8 mouse cellular contexts compared by ENCODE assay signal in the genomic region with DNA sequence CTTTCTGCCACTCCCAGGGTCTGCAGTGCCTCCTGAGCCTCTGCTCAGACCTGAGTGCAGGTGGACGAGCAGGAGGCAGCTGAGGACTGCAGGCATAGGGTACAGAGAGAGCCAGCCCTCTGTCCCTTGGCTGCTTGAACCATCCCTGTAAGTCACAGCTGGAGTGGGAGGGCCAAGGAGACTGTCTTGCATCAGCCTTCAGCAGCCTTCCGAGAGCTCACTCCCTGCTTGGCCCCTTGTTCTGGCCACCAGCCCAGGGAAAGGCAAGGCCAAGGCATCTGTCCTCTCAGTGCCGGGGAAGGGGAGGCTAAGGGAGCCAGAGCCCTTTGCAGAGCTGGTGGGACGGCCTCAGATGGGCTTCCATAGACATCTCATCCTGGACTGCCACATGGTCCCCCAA. TPM values are rescaled to one million over a fixed set of nuclear protein-coding genes. Genes with fewer than 3 reads are reported as not detected.
DNase-seq lines count a peak whose midpoint lies in the region; TF ChIP-seq lines count a peak whose summit lies in the region.

No protein-coding gene starts in this region.

- TF ChIP-seq CTCF in C2C12 (IDR thresholded peaks at IDR 0.05; ENCODE audit: control insufficient read depth, insufficient read depth, insufficient read length): no peak
- TF ChIP-seq CTCF in cerebellum, adult 2 months (IDR thresholded peaks at IDR 0.05; ENCODE audit: borderline replicate concordance, insufficient read depth, low read depth, low read length): no peak

- TF ChIP-seq POLR2A in cerebellum, adult 2 months (IDR thresholded peaks at IDR 0.05; ENCODE audit: borderline replicate concordance, insufficient read depth, low read length): no peak

- peaks cover 12% of the 10 kb centered on the region for H3K4me1 ChIP-seq in cerebellum, adult 2 months (ENCODE audit: control insufficient read depth, insufficient read depth, low read length)

- H3K27me3 ChIP-seq in C2C12 (ENCODE audit: control insufficient read depth, insufficient read depth, insufficient read length): no peaks in the 10 kb centered on the region
- no peaks in the 10 kb centered on the region for H3K27me3 ChIP-seq in cerebellum, adult 2 months (ENCODE audit: control insufficient read depth, insufficient read depth, low read length)

- intact Hi-C loops in left cerebral cortex, postnatal 10 days (cut with DNase I): no loop called here

- peaks cover 2% of the 10 kb centered on the region for H3K36me3 ChIP-seq in C2C12 (ENCODE audit: control insufficient read depth, insufficient read depth)

- DNase-seq in cerebellum, postnatal 10 days: peak; percentile 61 to 76
- DNase-seq in cerebellum, adult 9-10 months: no peak
- DNase-seq in gastrocnemius, postnatal 25 days: peak; percentile 66
- DNase-seq in kidney, postnatal 25 days: peak; percentile 42 to 73
- no peak for DNase-seq in ovary, postnatal 36 days (ENCODE audit: low spot score)
- DNase-seq in cerebellum, adult 2 months: no peak
- DNase-seq in left cerebral cortex, postnatal 10 days (ENCODE audit: extremely low spot score in 1 of 2, low spot score in 2 of 2): no peak

- WGBS in cerebellum, adult 2 months: 48% methylated on average over 4 of the region's 4 CpGs

- no peak overlapping the region; the same call in 1 of the 2 replicates for H3K27ac ChIP-seq in cerebellum, adult 2 months (ENCODE audit: insufficient read depth, low read length)

- H3ac ChIP-seq in C2C12 (ENCODE audit: control insufficient read depth, insufficient read length, low read depth): peak overlapping the region; percentile 13

- no peak overlapping the region for H3K4me3 ChIP-seq in C2C12 (ENCODE audit: insufficient read depth, poor library complexity, severe bottlenecking)
- no peak overlapping the region for H3K4me3 ChIP-seq in cerebellum, adult 2 months (replicated peaks; ENCODE audit: insufficient read depth, low read depth, low read length)

- no peaks in the 10 kb centered on the region for H3K79me2 ChIP-seq in C2C12 (ENCODE audit: control insufficient read depth, insufficient read depth)

- no peaks in the 10 kb centered on the region for H3K79me3 ChIP-seq in C2C12 (ENCODE audit: low read depth)

TF ChIP-seq in C2C12, 6 proteins besides CTCF, POLR2A, EP300 and RAD21:
- no peak for TF ChIP-seq FOSL1 (IDR thresholded peaks at IDR 0.05; ENCODE audit: insufficient read depth, low read length, poor library complexity, severe bottlenecking)
- TF ChIP-seq MAX (IDR thresholded peaks at IDR 0.05): no peak
- TF ChIP-seq CEBPB (IDR thresholded peaks at IDR 0.05; ENCODE audit: low read depth): peak; percentile 61
- no peak for TF ChIP-seq MYOG (IDR thresholded peaks at IDR 0.05; ENCODE audit: control insufficient read depth, extremely low read depth, insufficient read length)

RNA-seq across cellular contexts. Expression of a gene that starts 23.3 kb away (rescaled TPM):
- polyA plus RNA-seq in C2C12 (2012; fragmentation: generic; extraction: Trizol): 26.8 TPM
- 10 to 100 TPM; 19.1 to 20.6 TPM for total RNA-seq in gastrocnemius, postnatal 25 days (2021)
- 40.3 and 43.4 TPM in 2 replicates for polyA plus RNA-seq in cerebellum, adult 2 months (2012; rRNA removed)
- total RNA-seq in left cerebral cortex, postnatal 10 days (2021): 100 to 1,000 TPM; 101 to 108 TPM

Comparison
In these comparisons a context has a peak if more than half of its experiments do, and no peak if none do; other contexts are left out.
1. DNase-seq: peak in cerebellum, postnatal 10 days (2 of 2), gastrocnemius, postnatal 25 days (single experiment) and kidney, postnatal 25 days (2 of 2); none in cerebellum, adult 9-10 months (single experiment), ovary, postnatal 36 days (single experiment), cerebellum, adult 2 months (0 of 2) and left cerebral cortex, postnatal 10 days (0 of 2).
2. RNA of a gene that starts 23.3 kb away (total RNA-seq): 101 to 108 TPM in left cerebral cortex, postnatal 10 days; 19.1 to 20.6 TPM in gastrocnemius, postnatal 25 days; every median in the first group is over 4 times any median in the second.